18 mouse cellular contexts compared by ENCODE assay signal in genomic region chr15:82017461-82017860, GRCm38 (mm10). TPM values are rescaled to one million over a fixed set of nuclear protein-coding genes. Genes with fewer than 3 reads are reported as not detected.
DNase-seq lines count a peak whose midpoint lies in the region; ATAC-seq and TF ChIP-seq lines count a peak whose summit lies in the region.
"Had no signal": no experiment of that assay in that cellular context is flagged by ENCODE, and none has a peak within 500 bp of the region (broad histone marks: within the 10 kb centered on the region; RNA-seq: fewer than 3 reads in every experiment).

No protein-coding gene starts in this region.

- intact Hi-C loops in heart, postnatal 10 days (cut with DNase I), result no loop called here

- H3K36me3 ChIP-seq in heart, embryonic 13.5 days, result peaks cover 34% of the 10 kb centered on the region
- peaks cover 32% of the 10 kb centered on the region for H3K36me3 ChIP-seq in megakaryocyte, embryonic 14.5 days (replicated peaks; ENCODE audit: low read length)
- H3K36me3 ChIP-seq in MEL (ENCODE audit: control insufficient read depth in 1 of 2, insufficient read depth in 2 of 2, low read length in 2 of 2), result peaks cover 12 to 31% of the 10 kb centered on the region in 2 experiments
- peaks cover 6% of the 10 kb centered on the region; the same call in 1 of the 2 replicates for H3K36me3 ChIP-seq in liver, embryonic 16.5 days (ENCODE audit: control insufficient read depth, insufficient read depth)

- H3K4me1 ChIP-seq in heart, embryonic 13.5 days, result peaks cover 30% of the 10 kb centered on the region
- H3K4me1 ChIP-seq in megakaryocyte, embryonic 14.5 days, result peaks cover 67% of the 10 kb centered on the region
- peaks cover 8 to 26% of the 10 kb centered on the region in 2 experiments; a peak in 3 of 4 replicates for H3K4me1 ChIP-seq in MEL (ENCODE audit: control insufficient read depth in 1 of 2, insufficient read depth in 2 of 2, low read length in 2 of 2)
- peaks cover 23% of the 10 kb centered on the region for H3K4me1 ChIP-seq in liver, embryonic 16.5 days (ENCODE audit: control insufficient read depth, low read depth, low read length)

- H3K9me3 ChIP-seq in heart, embryonic 13.5 days, result no peaks in the 10 kb centered on the region
- H3K9me3 ChIP-seq in megakaryocyte, embryonic 14.5 days, result no peaks in the 10 kb centered on the region
- no peaks in the 10 kb centered on the region for H3K9me3 ChIP-seq in MEL (replicated peaks; ENCODE audit: insufficient read depth, low read length)
- H3K9me3 ChIP-seq in liver, embryonic 16.5 days (replicated peaks; ENCODE audit: control insufficient read depth, low read length), result no peaks in the 10 kb centered on the region
- H3K9me3 ChIP-seq: heart, embryonic 10.5 days; limb, embryonic 12.5 days had no signal

- peak overlapping the region; percentile 31; the same call in 1 of the 2 replicates for H3K4me2 ChIP-seq in heart, embryonic 13.5 days
- H3K4me2 ChIP-seq in liver, embryonic 16.5 days (ENCODE audit: low read depth, low read length), result peak overlapping the region; percentile 47

- 72% methylated on average over 4 of the region's 4 CpGs for WGBS in heart, embryonic 13.5 days
- 40% methylated on average over 4 of the region's 4 CpGs for WGBS in liver, embryonic 16.5 days (ENCODE audit: insufficient replicate concordance)

- TF ChIP-seq EP300 in MEL (IDR thresholded peaks at IDR 0.05; ENCODE audit: low read depth in 1 of 2, low read length in 2 of 2), result no peak

- no peak for ATAC-seq in heart, embryonic 13.5 days (ENCODE audit: extremely low read depth, insufficient number of reproducible peaks, low FRiP score, low TSS enrichment)
- ATAC-seq in megakaryocyte, adult 5-6 weeks (ENCODE audit: poor library complexity, severe bottlenecking), result no peak
- no peak for ATAC-seq in liver, embryonic 16.5 days (ENCODE audit: low read depth)

- H3K79me2 ChIP-seq in MEL (ENCODE audit: control insufficient read depth, insufficient read depth, low read length, poor library complexity), result peaks cover 40% of the 10 kb centered on the region

- DNase-seq in heart, postnatal 10 days, result no peak
- peak; percentile 53 for DNase-seq in MEL (ENCODE audit: low read depth, low spot score)
- no peak for DNase-seq in cerebellum, adult 9-10 months
- no peak for DNase-seq in cerebellum, adult 11-12 months
- DNase-seq: cerebellum, adult 11 months; kidney, postnatal 36 days; layer of hippocampus, postnatal 36 days; right cerebral cortex, postnatal 14 days had no signal

- TF ChIP-seq CTCF in MEL (IDR thresholded peaks at IDR 0.05 in 2 of 3, conservative IDR thresholded peaks at IDR 0.05 in 1 of 3; ENCODE audit: control insufficient read depth in 1 of 3, insufficient read depth in 1 of 3, low read depth in 2 of 3, low read length in 3 of 3, poor library complexity in 1 of 3, severe bottlenecking in 1 of 3), result peak in 1 of 3 experiments; percentile 9; a peak in 1 of 6 replicates

- H3K9ac ChIP-seq in heart, embryonic 13.5 days, result peak overlapping the region; percentile 44; the same call in 1 of the 2 replicates
- H3K9ac ChIP-seq in MEL (ENCODE audit: control insufficient read depth, low read depth, low read length, poor library complexity, severe bottlenecking), result peak overlapping the region; percentile 84
- peak overlapping the region; percentile 17; the same call in 1 of the 2 replicates for H3K9ac ChIP-seq in liver, embryonic 16.5 days (ENCODE audit: low read depth, low read length)

- H3K27ac ChIP-seq in heart, embryonic 13.5 days (replicated peaks), result no peak overlapping the region
- no peak overlapping the region for H3K27ac ChIP-seq in MEL (ENCODE audit: control insufficient read depth, low read depth, low read length)
- no peak overlapping the region for H3K27ac ChIP-seq in liver, embryonic 16.5 days (ENCODE audit: low read length)
- H3K27ac ChIP-seq: macrophage had no signal

- H3K27me3 ChIP-seq in heart, embryonic 13.5 days (replicated peaks), result no peaks in the 10 kb centered on the region
- no peaks in the 10 kb centered on the region for H3K27me3 ChIP-seq in megakaryocyte, embryonic 14.5 days (replicated peaks)
- H3K27me3 ChIP-seq in MEL (ENCODE audit: control insufficient read depth in 1 of 2, insufficient read depth in 2 of 2, low read length in 2 of 2), result no peaks in the 10 kb centered on the region
- H3K27me3 ChIP-seq in liver, embryonic 16.5 days (ENCODE audit: control insufficient read depth, insufficient read depth, low read depth, low read length), result no peaks in the 10 kb centered on the region
- H3K27me3 ChIP-seq: limb, embryonic 12.5 days had no signal

- no peak for TF ChIP-seq POLR2A in MEL (IDR thresholded peaks at IDR 0.05; ENCODE audit: control insufficient read depth in 1 of 2, insufficient read depth in 1 of 2, low read depth in 1 of 2, low read length in 2 of 2, poor library complexity in 1 of 2)

- H3K4me3 ChIP-seq in heart, embryonic 13.5 days, result no peak overlapping the region
- H3K4me3 ChIP-seq in megakaryocyte, embryonic 14.5 days (replicated peaks), result peak overlapping the region; percentile 67
- H3K4me3 ChIP-seq in MEL (ENCODE audit: control insufficient read depth in 1 of 2, insufficient read depth in 1 of 2, low read depth in 2 of 2, low read length in 2 of 2), result peak overlapping the region; percentile 23 to 88
- peak overlapping the region; percentile 21 for H3K4me3 ChIP-seq in liver, embryonic 16.5 days (ENCODE audit: low read depth, low read length)

- no peak for TF ChIP-seq RAD21 in MEL (IDR thresholded peaks at IDR 0.05; ENCODE audit: low read depth, low read length)

TF ChIP-seq in MEL, 35 proteins besides CTCF, POLR2A, EP300 and RAD21:
- TF ChIP-seq ZNF384 (IDR thresholded peaks at IDR 0.05; ENCODE audit: low read depth, low read length), result peak; percentile 5; the same call in 1 of the 2 replicates
- no peak for TF ChIP-seq SMC3 (IDR thresholded peaks at IDR 0.05; ENCODE audit: low read depth, low read length)

RNA-seq across cellular contexts. Expression of gene Desi1, which starts 16.2 kb away (rescaled TPM):
- polyA plus RNA-seq in heart, embryonic 13.5 days (2015; fragmentation: Nextera tagmentation; extraction: Ambion mirVana), result 19.1 and 20.0 TPM in 2 replicates
- total RNA-seq in heart, postnatal 10 days (2021), result 10 to 100 TPM; 24.6 to 26.7 TPM
- polyA plus RNA-seq in megakaryocyte, embryonic 14.5 days (2012; ENCODE audit: insufficient read depth, low replicate concordance), result 53.6 and 99.4 TPM in 2 replicates
- 19.1 and 26.3 TPM in 2 replicates for total RNA-seq in megakaryocyte, adult 5-6 weeks (2015)
- 2.6 and 3.9 TPM in 2 replicates for total RNA-seq in megakaryocyte, adult 5-6 weeks (2017)
- total RNA-seq in MEL (2012; rRNA removed), result 22.6 and 26.3 TPM in 2 replicates
- polyA plus RNA-seq in MEL (2012; ENCODE audit: insufficient read depth in 1 of 2, insufficient read length in 2 of 2, low read depth in 1 of 2, low replicate concordance in 2 of 2, missing spikeins in 1 of 2), result 100 to 1,000 TPM in 1 of 2 experiments, not detected in 1; 116 TPM
- 10.7 and 11.5 TPM in 2 replicates for polyA plus RNA-seq in liver, embryonic 16.5 days (2015; fragmentation: Nextera tagmentation; extraction: Ambion mirVana)

RNA-seq across cellular contexts. Expression of gene Xrcc6, which starts 29.8 kb away (rescaled TPM):
- 71.3 and 72.9 TPM in 2 replicates for polyA plus RNA-seq in heart, embryonic 13.5 days (2015; fragmentation: Nextera tagmentation; extraction: Ambion mirVana)
- 10 to 100 TPM; 22.6 to 29.3 TPM for total RNA-seq in heart, postnatal 10 days (2021)
- polyA plus RNA-seq in megakaryocyte, embryonic 14.5 days (2012; ENCODE audit: insufficient read depth, low replicate concordance), result 7.9 and 8.1 TPM in 2 replicates
- total RNA-seq in megakaryocyte, adult 5-6 weeks (2015), result 28.8 and 36.2 TPM in 2 replicates
- total RNA-seq in megakaryocyte, adult 5-6 weeks (2017), result 82.5 and 83.2 TPM in 2 replicates
- total RNA-seq in MEL (2012; rRNA removed), result 90.3 and 108 TPM in 2 replicates
- 100 to 1,000 TPM in 1 of 2 experiments, not detected in 1; 108 TPM for polyA plus RNA-seq in MEL (2012; ENCODE audit: insufficient read depth in 1 of 2, insufficient read length in 2 of 2, low read depth in 1 of 2, low replicate concordance in 2 of 2, missing spikeins in 1 of 2)
- polyA plus RNA-seq in liver, embryonic 16.5 days (2015; fragmentation: Nextera tagmentation; extraction: Ambion mirVana), result 48.4 and 52.7 TPM in 2 replicates

RNA-seq across cellular contexts. Expression of gene Snu13, which starts 29.9 kb away (rescaled TPM):
- 167 and 192 TPM in 2 replicates for polyA plus RNA-seq in heart, embryonic 13.5 days (2015; fragmentation: Nextera tagmentation; extraction: Ambion mirVana)
- 10 to 100 TPM; 55.3 to 57.3 TPM for total RNA-seq in heart, postnatal 10 days (2021)
- 96.3 and 124 TPM in 2 replicates for polyA plus RNA-seq in megakaryocyte, embryonic 14.5 days (2012; ENCODE audit: insufficient read depth, low replicate concordance)
- 104 and 106 TPM in 2 replicates for total RNA-seq in megakaryocyte, adult 5-6 weeks (2015)
- total RNA-seq in megakaryocyte, adult 5-6 weeks (2017), result 79.1 and 80.3 TPM in 2 replicates
- total RNA-seq in MEL (2012; rRNA removed), result 262 and 297 TPM in 2 replicates
- polyA plus RNA-seq in MEL (2012; ENCODE audit: insufficient read depth in 1 of 2, insufficient read length in 2 of 2, low read depth in 1 of 2, low replicate concordance in 2 of 2, missing spikeins in 1 of 2), result 100 to 1,000 TPM; 196 to 375 TPM
- polyA plus RNA-seq in liver, embryonic 16.5 days (2015; fragmentation: Nextera tagmentation; extraction: Ambion mirVana), result 111 and 121 TPM in 2 replicates

RNA-seq across cellular contexts. Expression of gene 1700029P11Rik, which starts 37.1 kb away (rescaled TPM):
- not detected in 2 replicates for polyA plus RNA-seq in heart, embryonic 13.5 days (2015; fragmentation: Nextera tagmentation; extraction: Ambion mirVana)
- total RNA-seq in heart, postnatal 10 days (2021), result not detected
- not detected in 2 replicates for polyA plus RNA-seq in megakaryocyte, embryonic 14.5 days (2012; ENCODE audit: insufficient read depth, low replicate concordance)
- total RNA-seq in megakaryocyte, adult 5-6 weeks (2015), result not detected in 2 replicates
- total RNA-seq in megakaryocyte, adult 5-6 weeks (2017), result not detected in 2 replicates
- not detected in 2 replicates for total RNA-seq in MEL (2012; rRNA removed)
- polyA plus RNA-seq in MEL (2012; ENCODE audit: insufficient read depth in 1 of 2, insufficient read length in 2 of 2, low read depth in 1 of 2, low replicate concordance in 2 of 2, missing spikeins in 1 of 2), result under 1 TPM in 1 of 2 experiments, not detected in 1; 0.07 TPM
- polyA plus RNA-seq in liver, embryonic 16.5 days (2015; fragmentation: Nextera tagmentation; extraction: Ambion mirVana), result not detected in 2 replicates
- total RNA-seq: gastrocnemius, adult 8-10 months; layer of hippocampus, postnatal 36 days had no signal
- polyA plus RNA-seq: cortical plate, adult 2 months; heart, embryonic 10.5 days; intestine, embryonic 14.5 days; limb, embryonic 12.5 days; macrophage had no signal

RNA-seq across cellular contexts. Expression of gene 4930407I10Rik, which starts 41.5 kb away (rescaled TPM):
- not detected in 2 replicates for polyA plus RNA-seq in heart, embryonic 13.5 days (2015; fragmentation: Nextera tagmentation; extraction: Ambion mirVana)
- total RNA-seq in heart, postnatal 10 days (2021), result not detected
- polyA plus RNA-seq in megakaryocyte, embryonic 14.5 days (2012; ENCODE audit: insufficient read depth, low replicate concordance), result not detected in 2 replicates
- not detected in 2 replicates for total RNA-seq in megakaryocyte, adult 5-6 weeks (2015)
- not detected in 2 replicates for total RNA-seq in megakaryocyte, adult 5-6 weeks (2017)
- total RNA-seq in MEL (2012; rRNA removed), result not detected in 2 replicates
- polyA plus RNA-seq in MEL (2012; ENCODE audit: insufficient read depth in 1 of 2, insufficient read length in 2 of 2, low read depth in 1 of 2, low replicate concordance in 2 of 2, missing spikeins in 1 of 2), result not detected
- polyA plus RNA-seq in liver, embryonic 16.5 days (2015; fragmentation: Nextera tagmentation; extraction: Ambion mirVana), result not detected in 2 replicates
- total RNA-seq: gastrocnemius, adult 8-10 months; layer of hippocampus, postnatal 36 days had no signal
- polyA plus RNA-seq: cortical plate, adult 2 months; heart, embryonic 10.5 days; intestine, embryonic 14.5 days; limb, embryonic 12.5 days; macrophage had no signal

Comparison
In these comparisons a context has a peak if more than half of its experiments do, and no peak if none do; other contexts are left out.
1. H3K9ac ChIP-seq: peak in every context shown above with its lines; median percentile 84 in MEL; 44 in heart, embryonic 13.5 days; 17 in liver, embryonic 16.5 days.